Mouse (Mus musculus): ENCODE measurements at regions not wholly inside any gene's neighbourhood (a gene's known extent, or its start where the extent isn't known, plus 50 kb on each side); places are given as distances from the start of the nearest gene placed in this dataset.

GRCm38 (mm10) chr15:67361012-67361571, 860.4 kb upstream of the Lrrc6 start:
- no peak for TF ChIP-seq EP300 (IDR thresholded peaks at IDR 0.05; ENCODE audit: low read depth)
- no peak for TF ChIP-seq CTCF (IDR thresholded peaks at IDR 0.05; ENCODE audit: low read depth)
